Mouse (Mus musculus): ENCODE measurements around the gene Shisa6.
"Not testable (repeated sequence)": the region's sequence is repeated elsewhere in the genome, so short reads cannot be mapped to it uniquely, and the experiment has no call there.

Shisa6 gene

DNA sequence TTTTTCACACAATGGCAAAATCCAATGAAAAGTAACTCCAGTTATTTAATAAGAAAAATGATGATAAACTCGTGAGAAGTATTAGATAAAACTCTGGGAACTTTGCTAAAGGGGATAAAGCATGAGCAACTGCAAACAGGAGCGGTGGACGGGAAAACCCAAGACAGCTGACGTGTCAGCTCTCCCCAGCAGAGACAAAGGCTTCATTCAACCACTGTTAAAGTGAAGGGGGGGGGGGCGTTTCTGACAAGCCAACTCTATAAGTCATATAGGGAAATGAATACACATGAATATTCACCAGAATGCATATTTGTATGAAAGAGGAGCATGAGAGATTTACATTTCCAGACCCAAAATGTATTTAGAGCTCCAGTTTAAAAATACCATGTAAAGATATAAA is 83.1 kb downstream of the Shisa6 start:
- DNase-seq: no peak

DNA sequence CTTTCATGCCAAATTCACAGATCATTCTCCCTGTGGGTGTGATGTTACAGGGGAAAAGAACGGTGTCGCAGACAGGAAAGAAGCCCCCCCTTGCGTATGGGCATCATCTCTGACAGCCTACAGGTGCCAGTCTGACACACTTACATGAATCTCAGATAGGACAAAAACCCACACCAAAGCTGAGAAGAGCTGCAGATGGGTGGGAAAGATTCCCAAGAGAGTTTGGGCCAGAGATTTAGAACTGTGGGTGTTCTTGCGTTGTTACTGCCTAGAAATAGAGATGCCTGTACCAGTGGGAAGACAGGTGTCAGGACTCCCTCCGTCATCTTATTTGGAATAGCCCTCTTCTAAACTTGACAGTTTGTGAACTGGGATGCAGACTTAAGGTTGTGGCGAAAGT is 99.6 kb downstream of the Shisa6 start:
- DNase-seq: no peak

DNA sequence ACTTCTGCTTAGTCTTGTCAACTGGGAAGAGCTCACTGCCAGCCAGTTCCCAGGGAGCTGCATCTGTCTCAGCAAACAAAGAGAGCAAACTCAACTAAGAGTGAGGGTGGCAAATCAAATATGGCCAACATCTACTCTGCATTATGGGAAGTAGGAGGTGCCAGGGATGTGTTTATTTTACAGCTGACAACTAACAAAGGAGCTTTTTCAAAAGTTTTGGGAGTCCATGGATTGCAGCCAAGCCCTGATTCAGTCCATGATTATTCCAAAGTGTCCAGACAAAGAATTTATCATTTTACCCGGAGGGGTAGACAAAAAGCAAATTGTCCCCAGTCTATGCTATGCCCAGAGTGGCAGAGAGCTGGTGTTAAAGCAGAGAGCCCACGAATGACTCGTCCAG is 107.5 kb downstream of the Shisa6 start:
- DNase-seq: no peak

DNA sequence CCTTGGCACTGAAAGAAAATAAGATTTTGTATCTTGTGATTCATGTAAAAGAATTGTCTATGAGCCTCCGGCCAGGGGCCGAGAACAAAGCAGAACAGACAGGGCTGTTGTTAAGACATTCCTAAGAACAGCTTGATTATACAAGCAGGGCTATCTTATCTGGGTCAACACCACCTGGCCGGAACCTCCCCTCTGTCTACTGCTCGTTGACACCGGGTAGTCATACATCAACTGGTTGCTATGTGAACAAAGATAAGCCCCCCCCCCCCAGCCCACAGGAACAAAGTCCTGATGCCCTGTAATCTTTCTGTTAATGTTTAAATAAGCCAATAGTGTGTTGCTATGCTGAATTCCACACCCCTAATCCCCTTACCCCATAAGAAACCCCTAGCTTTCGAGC is 117.0 kb downstream of the Shisa6 start:
- not testable (repeated sequence) for DNase-seq

DNA sequence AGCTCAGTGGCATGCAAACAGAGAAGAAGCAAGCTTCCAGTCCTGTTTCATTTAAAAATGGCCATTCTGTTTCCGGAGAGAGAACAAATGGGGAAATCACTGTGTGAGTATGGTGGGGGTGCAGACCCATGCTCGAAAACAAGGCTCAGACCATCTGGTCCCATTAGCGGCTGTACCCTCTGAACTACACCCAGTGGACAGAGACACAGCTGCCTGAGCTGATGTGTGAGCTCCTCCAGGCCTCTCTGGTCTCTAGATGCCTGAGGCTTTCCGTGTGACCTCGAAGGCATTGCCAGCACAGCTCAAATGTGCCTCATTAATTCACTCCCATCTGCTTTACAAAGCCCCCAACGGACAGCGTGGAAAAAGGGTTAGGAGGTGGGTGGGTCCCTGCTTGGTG is 125.7 kb downstream of the Shisa6 start:
- no peak for DNase-seq

DNA sequence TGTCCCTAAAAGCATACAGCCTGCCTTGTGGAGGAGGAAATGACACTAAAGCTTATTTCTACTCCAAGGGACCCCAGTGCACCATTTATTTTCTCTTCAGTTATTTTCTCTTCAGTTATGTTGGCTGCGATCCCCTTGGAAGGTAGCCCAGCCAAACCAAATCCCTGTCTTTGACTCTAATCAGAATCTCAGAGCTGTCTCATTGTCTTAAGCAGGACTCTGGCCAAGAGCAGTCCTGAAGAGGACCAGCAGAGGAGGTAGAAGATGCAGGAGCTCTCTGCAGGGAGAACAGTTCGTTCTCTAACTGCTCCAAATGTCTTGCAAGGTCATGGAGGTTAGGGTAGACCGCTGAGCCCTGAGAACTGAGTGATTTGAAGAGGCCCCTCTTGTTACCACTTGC is 138.2 kb downstream of the Shisa6 start:
- no peak for DNase-seq

DNA sequence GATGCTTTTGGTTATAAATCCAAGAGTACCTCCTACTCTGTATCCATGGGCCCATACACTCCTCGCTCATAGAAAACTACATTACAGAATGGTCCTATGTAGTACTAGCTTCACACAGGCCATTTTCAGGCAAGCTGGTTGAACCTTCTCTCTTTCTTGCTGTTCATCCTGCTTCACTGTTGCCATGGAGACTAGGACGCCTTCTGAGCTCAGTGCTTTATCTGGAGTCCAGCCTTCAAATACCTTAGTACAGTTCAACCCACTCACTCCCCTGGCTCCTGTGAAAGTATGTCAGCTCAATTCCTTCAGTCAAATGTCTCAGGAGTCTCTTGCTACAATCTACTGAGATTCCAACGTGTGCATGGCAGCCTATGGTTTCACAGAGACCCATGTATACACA is 154.0 kb downstream of the Shisa6 start:
- no peak for DNase-seq

DNA sequence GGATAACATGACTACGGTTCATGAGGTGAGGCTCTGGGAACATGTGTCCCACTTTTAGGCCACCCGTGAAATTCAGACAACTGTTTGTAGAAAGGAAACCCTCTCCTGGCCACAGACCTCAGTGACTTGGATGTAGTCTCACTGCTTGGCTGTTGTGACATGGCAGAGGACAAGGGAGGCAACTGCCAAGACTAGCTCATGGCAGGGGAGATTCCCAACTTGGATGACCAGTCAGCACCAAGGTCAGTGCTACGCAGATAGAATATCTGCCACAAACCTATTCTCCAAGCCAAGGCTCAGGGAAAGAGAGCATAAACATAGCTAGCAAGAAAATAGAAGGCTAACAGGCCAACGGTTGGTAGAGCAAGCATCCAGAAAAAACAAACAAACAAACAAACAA is 156.0 kb downstream of the Shisa6 start:
- no peak for DNase-seq

DNA sequence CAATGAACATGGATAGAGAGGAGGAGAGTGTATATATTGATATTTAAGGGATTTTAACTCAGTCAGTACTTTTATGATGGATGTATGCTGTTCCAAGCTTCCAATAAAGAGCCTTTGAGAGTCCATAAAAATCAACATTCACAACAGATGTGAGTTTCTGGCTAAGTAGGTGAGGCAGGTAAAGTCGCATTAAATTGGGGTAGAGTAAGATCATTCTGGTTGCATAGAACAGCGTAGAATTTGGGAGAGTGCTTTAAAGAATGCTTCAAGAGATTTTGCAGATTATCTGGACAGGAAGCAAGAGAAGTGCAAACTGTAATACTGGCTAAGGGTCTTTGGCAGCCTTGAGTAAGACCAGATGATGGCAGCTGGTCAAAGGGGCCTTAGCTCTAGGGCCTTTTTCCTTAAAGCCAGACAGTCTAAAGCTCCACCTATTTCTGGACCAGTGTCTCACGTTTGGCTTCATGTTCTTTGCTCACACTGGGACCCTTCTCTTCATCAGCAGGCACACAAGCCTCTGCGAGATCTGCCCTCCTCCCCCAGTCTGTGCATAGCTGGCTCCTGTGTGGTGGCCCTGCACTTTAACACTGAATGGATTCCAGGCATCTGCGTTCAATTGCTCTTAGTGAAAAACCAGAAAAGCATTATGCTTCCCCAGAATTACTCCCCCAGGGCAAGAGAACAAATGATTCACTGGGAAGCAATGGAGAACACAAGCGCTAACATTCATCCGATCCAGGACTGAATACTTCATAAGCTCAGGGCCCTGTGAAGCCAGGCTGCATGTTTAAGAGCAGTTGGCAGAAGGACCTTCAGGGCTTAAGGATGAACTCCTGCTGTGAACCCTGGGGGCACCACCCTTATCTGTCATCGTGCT is 158.7 kb downstream of the Shisa6 start:
- DNase-seq: no peak

DNA sequence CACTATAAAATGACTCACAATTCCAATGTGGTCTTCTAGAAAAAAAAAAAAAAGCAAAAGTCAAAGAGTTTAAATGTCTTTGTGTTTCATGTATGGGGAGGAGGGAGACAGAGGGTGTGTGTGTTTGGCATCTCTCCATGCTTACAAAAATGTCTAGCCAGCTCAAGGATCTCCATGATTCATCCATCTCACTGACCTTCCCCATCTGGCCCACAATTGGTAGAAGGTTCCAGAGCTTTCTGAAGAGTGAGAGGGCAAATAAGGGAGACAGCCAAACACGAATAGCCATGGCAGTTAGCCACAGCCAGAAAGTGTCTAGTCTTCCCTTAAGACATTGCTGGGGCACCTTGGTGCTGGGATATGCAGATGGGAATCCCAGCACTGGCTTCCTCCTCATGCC is 166.0 kb downstream of the Shisa6 start:
- DNase-seq: no peak

DNA sequence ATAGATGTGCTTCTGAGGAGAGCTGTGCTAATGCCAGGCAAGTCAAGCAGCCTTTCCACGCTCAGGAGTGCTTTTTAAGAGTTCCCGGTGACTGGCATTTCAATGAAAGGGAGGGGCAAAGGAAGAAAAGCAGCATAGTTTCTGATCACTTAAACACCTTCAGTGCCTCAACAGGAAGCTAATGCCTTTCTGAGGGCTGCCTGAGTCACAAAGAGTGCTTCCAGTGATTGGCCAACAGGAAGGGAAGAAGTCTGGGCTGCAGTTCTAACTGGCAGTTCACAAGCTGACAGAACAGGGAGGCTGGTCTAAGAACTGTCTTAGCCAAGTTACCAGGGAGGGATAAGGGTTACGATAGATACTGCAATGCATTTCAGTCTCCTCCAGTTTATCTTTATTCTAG is 180.9 kb downstream of the Shisa6 start:
- DNase-seq: no peak

DNA sequence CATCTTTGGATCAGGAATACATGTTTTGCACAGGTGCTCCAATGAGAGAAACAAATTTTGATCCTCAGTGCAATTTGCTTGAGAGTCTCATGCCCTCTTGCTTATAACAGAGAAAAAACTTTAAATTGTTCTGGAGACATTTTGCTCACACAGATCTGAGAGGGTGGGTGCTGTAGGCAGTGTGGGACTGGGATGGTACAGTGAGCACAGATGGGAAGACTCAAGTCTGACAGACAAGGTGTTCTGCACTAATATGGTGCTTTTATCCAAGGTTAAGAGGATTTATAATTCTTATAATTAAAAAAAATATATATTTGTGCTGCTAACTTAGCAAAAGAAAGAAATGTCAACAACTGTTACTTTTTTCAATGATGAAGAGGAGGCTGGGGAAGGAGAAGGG is 189.5 kb downstream of the Shisa6 start:
- no peak for DNase-seq

DNA sequence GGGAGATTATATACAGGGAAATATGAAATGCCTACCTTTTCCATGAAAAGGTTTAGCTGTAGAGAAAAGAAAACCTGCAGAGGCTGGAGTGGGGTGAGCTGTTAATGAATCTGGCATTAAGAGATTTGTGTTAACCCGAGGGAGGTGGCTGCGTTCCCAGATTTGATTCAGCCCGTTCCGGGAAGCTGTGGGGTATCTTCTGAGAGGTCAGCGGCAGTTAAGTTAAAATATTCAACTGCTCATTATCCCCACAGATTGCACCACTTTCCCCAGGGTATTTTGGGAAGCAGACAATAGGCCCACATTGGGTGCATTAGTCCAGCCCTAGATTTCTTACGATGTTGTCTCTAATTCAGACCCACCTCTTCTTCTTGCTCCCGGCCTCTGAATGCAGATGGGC is 213.0 kb downstream of the Shisa6 start:
- DNase-seq: no peak

DNA sequence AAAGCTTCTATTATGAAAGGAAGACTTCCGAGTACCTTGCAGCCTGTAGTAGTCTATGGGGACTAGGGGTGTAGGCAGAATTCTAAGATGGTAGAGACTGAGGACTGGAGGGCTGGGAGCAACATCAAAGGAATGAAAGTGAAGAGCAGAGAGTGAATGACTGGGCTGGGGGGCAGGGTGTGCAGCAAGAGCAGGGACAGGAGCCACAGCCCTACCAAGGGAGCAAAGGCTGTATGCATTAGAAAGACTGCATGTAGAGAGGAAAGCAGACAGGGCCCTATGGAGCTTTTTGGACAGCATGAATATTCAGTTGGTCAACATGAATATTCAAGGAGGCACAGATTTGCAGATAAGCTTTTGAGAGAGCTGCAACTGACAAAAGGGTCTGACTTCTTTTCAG is 221.4 kb downstream of the Shisa6 start:
- no peak for DNase-seq

DNA sequence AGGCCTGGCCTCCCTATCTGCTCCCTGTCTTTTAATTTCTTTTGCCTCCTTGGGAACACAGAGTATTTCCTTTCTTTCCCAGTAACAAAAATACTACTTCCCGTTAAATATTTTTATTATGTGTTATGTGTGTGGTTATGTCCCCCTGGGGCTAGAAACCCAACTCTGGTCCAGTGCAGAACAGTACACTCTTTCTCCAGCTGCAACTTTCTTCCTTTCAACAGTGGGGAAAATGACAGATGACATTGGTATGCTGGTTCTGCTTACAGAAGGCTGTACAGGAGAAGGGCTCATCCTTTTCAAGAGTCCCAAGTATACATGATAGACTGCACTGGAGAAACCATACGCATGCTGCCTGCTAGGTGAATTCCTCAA is 251.1 kb downstream of the Shisa6 start:
- DNase-seq: no peak

DNA sequence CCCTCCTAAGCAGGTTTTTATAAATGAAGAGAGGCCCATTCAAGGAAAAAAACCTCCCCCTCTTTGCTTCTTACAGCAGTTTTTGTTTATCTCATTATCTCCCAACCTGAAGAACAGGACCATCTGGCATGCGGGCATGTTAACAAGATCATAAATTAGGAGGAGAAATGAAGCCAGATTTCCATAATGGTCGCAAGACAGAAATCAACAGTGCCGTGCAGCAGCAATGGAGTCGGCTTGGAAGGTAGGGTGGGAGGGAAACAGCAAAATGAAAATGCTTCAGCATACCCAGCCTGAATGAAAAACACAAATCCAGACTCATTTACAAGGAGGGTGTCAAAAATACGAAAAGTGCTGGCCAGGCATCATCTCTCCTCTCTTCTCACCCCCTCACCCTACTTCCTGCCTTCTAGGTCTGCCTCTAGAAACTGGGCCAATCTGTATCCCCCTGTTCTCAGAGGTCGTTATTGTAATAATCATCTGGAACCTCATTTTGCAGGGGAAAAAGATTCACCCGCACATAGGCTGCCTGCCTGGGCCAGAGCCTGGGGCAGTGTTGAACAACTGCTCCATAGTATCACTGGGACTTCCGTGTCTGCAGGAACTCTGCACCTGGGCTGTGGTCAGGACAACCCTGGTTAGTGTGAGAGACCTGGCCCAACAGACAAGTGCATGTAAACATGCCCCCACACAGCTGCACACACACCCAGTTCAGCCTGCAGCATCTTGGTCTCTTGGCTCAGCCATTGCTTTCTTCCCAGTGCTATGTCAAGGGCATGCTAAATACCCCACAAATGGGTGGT is 251.7 kb downstream of the Shisa6 start:
- DNase-seq: no peak

DNA sequence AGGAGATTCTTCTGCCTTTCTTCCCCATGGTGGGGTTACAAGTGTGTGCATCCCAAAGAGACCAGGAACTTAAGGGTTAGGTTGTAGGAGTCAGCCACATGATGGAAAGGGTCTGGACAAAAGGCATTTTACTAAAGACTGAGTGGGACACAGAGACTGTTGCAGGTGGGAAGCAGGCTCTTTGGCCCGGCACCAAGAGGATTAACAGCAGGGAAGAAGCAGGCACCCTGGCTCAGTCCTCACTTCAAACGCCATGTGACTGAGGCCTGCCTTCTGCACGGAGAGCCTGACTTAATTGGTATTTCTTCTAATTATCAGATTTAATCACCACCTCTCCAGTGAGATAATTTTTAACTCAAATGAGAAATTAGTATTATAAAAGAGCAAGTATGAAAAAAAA is 258.7 kb downstream of the Shisa6 start:
- no peak for DNase-seq

DNA sequence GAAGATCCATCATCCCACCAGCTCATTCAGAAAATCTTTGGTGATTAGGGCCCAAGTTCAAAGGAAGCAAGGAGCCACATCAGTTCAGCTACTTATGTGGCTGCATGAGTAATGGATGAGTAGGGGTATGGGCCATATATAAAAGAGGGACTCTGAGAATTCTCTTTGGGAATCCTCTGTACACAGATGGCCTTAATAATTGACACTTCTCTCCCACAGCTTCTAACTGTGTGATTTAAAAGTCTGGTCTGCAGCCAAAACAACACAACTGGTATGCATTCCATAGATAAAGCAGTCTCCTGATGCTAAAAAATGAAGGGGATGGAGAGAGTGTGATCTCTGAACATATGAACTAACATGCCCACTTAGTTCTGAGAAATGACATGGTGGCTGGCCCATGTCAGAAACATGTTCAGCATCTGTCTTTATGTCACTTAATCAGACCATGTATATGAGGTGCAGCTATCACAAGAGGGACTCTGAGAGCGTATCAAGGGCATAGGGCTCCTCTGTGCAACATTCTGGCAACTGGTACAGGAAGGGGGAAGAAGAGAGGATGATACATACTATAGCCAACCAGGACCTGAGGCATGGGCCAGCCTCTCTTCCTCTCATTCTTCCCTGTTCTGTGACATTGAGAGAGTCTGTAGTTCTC is 260.3 kb downstream of the Shisa6 start:
- no peak for DNase-seq

DNA sequence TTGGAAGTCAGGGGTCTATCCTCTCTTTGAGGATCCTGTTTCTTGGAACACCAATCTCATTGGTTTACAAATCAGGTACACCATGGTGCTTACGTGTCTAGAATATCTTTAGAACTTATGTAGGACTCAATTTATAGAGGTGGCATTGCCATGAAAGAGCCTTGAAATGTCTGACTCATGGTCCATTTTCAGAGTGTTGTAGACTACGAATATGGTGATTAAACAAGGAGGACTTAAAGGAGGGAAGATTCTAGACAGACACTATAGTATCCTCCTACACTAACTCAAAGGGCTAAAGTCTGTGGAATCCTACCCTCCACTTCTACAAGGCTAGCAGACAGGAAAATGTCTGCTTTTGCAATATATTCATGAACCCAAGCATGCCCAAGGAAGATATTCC is 265.6 kb downstream of the Shisa6 start:
- no peak for DNase-seq

DNA sequence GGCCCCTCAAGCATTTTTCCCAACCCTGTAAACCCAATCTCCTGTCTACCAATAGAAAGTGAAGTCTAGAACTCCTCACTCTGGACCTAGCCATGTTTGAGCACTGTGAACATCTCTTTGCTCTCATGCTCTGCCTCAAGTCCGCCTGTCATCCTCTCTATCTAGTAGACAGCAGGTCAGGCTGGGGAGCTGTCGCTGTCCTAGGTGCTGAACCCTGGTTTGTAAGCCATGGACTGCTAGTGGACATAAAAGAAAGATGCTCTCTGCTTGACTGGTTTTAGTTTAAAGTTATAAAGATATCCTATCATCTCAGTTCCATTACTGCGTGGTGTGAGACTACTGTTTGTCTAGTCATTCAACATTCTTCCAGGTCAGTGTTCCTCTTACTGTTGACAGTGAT is 266.9 kb downstream of the Shisa6 start:
- no peak for DNase-seq

DNA sequence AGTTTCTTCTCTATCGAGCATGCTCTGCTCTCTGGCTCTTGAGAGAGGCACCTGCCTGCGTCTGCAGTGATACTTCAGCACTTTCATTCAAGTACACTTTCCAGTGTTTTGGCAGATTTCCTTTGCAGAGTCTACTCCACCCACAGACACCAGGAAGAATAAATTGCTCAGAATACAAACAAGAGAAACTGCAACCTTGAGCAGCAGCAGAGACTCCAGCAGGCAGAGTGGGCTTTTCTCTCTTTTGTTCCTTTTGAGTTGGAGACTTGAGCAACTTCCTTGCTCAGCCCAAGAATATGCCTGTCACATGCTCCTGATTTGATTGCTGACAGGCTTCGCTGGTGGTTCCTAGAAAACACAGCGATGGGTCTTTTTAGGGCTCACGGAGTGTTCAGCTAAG is 278.6 kb downstream of the Shisa6 start:
- DNase-seq: no peak

DNA sequence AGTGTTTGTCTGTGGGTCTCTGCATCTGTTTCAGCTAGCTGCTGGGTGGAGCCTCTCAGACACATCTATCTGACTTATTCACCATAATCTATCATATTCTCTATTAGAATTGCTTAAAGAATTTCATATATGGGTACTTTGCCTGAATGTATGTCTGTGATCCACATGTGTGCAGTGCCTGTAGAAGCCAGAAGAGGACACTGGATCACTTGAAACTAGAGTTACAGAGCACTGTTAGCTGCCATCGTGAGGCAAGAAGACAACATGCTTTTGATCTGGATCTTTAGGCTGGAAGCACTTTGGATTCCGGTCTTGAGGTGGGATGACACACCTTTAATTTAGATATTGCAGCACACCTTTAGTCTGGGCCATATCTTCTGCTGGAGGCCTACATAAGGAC is 289.2 kb downstream of the Shisa6 start:
- DNase-seq: no peak

DNA sequence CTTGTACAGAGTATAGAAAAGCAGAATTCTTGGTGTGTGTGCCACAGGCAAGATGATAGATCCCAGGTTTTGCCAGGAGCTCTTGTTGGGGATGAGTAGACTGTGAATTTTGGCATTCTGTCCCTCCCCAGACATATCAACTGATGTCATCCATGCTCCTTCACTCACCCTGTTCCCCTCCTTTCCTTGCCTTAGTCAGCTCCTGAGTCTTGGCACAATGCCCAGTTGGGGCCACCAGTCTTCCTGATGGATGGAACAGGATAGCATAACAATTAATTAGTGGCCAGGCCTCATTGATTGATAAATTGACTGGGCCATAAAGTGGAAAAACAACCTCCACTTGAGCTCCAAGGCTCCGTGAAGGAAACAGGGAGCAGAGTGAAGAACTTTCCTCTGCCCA is 292.9 kb downstream of the Shisa6 start:
- no peak for DNase-seq

DNA sequence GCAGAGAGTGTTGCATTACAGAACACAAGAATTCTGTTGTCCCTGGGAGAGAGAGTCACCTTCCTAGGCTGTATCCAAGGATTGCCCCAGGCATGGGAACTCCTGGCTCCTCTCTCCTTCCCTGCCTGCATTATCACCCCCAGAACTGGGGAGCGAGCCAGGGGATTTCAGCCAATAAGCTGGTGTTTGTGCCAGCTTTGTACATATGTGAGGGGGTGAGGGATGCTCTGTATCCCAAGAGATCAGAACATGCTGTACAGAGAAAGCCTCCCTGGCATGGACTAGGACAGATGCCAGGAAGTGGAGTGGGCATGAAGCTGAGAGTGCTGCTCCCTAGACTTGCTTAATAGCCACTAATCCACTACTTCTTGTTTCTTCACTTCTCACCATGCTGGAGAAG is 303.6 kb downstream of the Shisa6 start:
- no peak for DNase-seq

Data from thymus, adult 18-20 months (tissue).